Mouse (Mus musculus): Measurements from ENCODE around the gene Rab3d. TPM values are rescaled to one million over a fixed set of nuclear protein-coding genes. Genes with fewer than 3 reads are reported as not detected.

Gene Rab3d
- polyA plus RNA-seq (2015; fragmentation: Nextera tagmentation; extraction: Ambion mirVana), result 21.1 and 23.0 TPM in 2 replicates

GRCm38 (mm10) chr9:21918035-21918592 is at the start of gene Rab3d:
TSS of gene Rab3d (minus strand) at chr9:21918192.
- no peaks in the 10 kb centered on the region for H3K9me3 ChIP-seq
- peaks cover 15% of the 10 kb centered on the region for H3K4me1 ChIP-seq (replicated peaks)
- peak within 1 kb of the TSS; percentile 69 for H3K9ac ChIP-seq
- peak within 1 kb of the TSS; percentile 79 for H3K27ac ChIP-seq (replicated peaks)
- ATAC-seq (ENCODE audit: low FRiP score, low read depth), result peak; percentile 92
- H3K4me3 ChIP-seq, result peak within 1 kb of the TSS; percentile 83
- peaks cover 12% of the 10 kb centered on the region for H3K36me3 ChIP-seq
- WGBS, result 1% methylated on average over 36 of the region's 36 CpGs
- H3K4me2 ChIP-seq, result peak within 1 kb of the TSS; percentile 87
- H3K27me3 ChIP-seq, result no peaks in the 10 kb centered on the region

GRCm38 (mm10) chr9:21963417-21963816 is 45.4 kb upstream of the Rab3d start, which contains the start of gene Epor:
TSS of gene Epor (minus strand) at chr9:21963506.
- Histone ChIP-seq H3K4me1 (replicated peaks) (peaks cover 23% of the 10 kb centered on the region), H3K9ac (no peak within 1 kb of the TSS; the same call in 1 of the 2 replicates), H3K9me3 (no peaks in the 10 kb centered on the region), H3K4me3 (peak within 1 kb of the TSS; percentile 38), H3K4me2 (peak within 1 kb of the TSS; percentile 79), H3K27me3 (peaks cover 52% of the 10 kb centered on the region), H3K36me3 (no peaks in the 10 kb centered on the region), H3K27ac (replicated peaks) (no peak within 1 kb of the TSS)
- whole genome bisulfite sequencing, result 23% methylated on average over 8 of the region's 8 CpGs
- no peak for ATAC-seq (ENCODE audit: low FRiP score, low read depth)

GRCm38 (mm10) chr9:21962416-21963059 is 44.5 kb upstream of the Rab3d start:
- H3K4me3 ChIP-seq, result peak overlapping the region; percentile 38
- peaks cover 52% of the 10 kb centered on the region for H3K27me3 ChIP-seq
- H3K36me3 ChIP-seq, result no peaks in the 10 kb centered on the region
- peak; percentile 54; the same call in 1 of the 2 replicates for ATAC-seq (ENCODE audit: low FRiP score, low read depth)
- no peaks in the 10 kb centered on the region for H3K9me3 ChIP-seq
- H3K4me1 ChIP-seq (replicated peaks), result peaks cover 23% of the 10 kb centered on the region
- peak overlapping the region; percentile 79 for H3K4me2 ChIP-seq
- no peak overlapping the region; the same call in 1 of the 2 replicates for H3K9ac ChIP-seq
- no peak overlapping the region for H3K27ac ChIP-seq (replicated peaks)
- 5% methylated on average over 33 of the region's 34 CpGs for WGBS

GRCm38 (mm10) chr9:21962010-21962409 is 44.0 kb upstream of the Rab3d start:
- H3K36me3 ChIP-seq, result no peaks in the 10 kb centered on the region
- WGBS, result 0% methylated on average over 11 of the region's 15 CpGs
- no peaks in the 10 kb centered on the region for H3K9me3 ChIP-seq
- no peak overlapping the region for H3K27ac ChIP-seq (replicated peaks)
- H3K4me1 ChIP-seq (replicated peaks), result peaks cover 23% of the 10 kb centered on the region
- H3K9ac ChIP-seq, result no peak overlapping the region; the same call in 1 of the 2 replicates
- peak overlapping the region; percentile 79 for H3K4me2 ChIP-seq
- H3K27me3 ChIP-seq, result peaks cover 52% of the 10 kb centered on the region
- ATAC-seq (ENCODE audit: low FRiP score, low read depth), result 0 out of 2 replicates have a peak, but pooled peaks have one; percentile 46
- peak overlapping the region; percentile 38 for H3K4me3 ChIP-seq

GRCm38 (mm10) chr9:21961366-21961980 is 43.5 kb upstream of the Rab3d start:
- WGBS, result 1% methylated on average over 35 of the region's 35 CpGs
- Histone ChIP-seq H3K9me3 (no peaks in the 10 kb centered on the region), H3K4me1 (replicated peaks) (peaks cover 26% of the 10 kb centered on the region), H3K27me3 (peaks cover 52% of the 10 kb centered on the region), H3K4me2 (peak overlapping the region; percentile 79), H3K9ac (no peak overlapping the region), H3K27ac (replicated peaks) (no peak overlapping the region), H3K4me3 (peak overlapping the region; percentile 38), H3K36me3 (no peaks in the 10 kb centered on the region)
- ATAC-seq (ENCODE audit: low FRiP score, low read depth), result no peak

- Histone ChIP-seq H3K27me3 (peaks cover 52% of the 10 kb centered on the region), H3K4me3 (no peak overlapping the region)
- WGBS, result 12% methylated on average over 26 of the region's 26 CpGs
Measured at GRCm38 (mm10) chr9:21960558-21961208, 42.7 kb upstream of the Rab3d start.

GRCm38 (mm10) chr9:21960135-21960534 is 42.1 kb upstream of the Rab3d start:
- Histone ChIP-seq H3K4me3 (no peak overlapping the region), H3K4me2 (no peak overlapping the region), H3K36me3 (no peaks in the 10 kb centered on the region), H3K27ac (replicated peaks) (no peak overlapping the region), H3K4me1 (replicated peaks) (peaks cover 31% of the 10 kb centered on the region), H3K27me3 (peaks cover 52% of the 10 kb centered on the region), H3K9me3 (no peaks in the 10 kb centered on the region), H3K9ac (no peak overlapping the region)
- WGBS, result 54% methylated on average over 9 of the region's 9 CpGs
- ATAC-seq (ENCODE audit: low FRiP score, low read depth), result no peak

More at GRCm38 (mm10) chr9:21960558-21961208, 42.7 kb upstream of the Rab3d start:
- no peaks in the 10 kb centered on the region for H3K36me3 ChIP-seq
- no peak for ATAC-seq (ENCODE audit: low FRiP score, low read depth)
- H3K27ac ChIP-seq (replicated peaks), result no peak overlapping the region
- no peak overlapping the region for H3K9ac ChIP-seq
- peaks cover 29% of the 10 kb centered on the region for H3K4me1 ChIP-seq (replicated peaks)
- H3K4me2 ChIP-seq, result peak overlapping the region; percentile 25; the same call in 1 of the 2 replicates
- no peaks in the 10 kb centered on the region for H3K9me3 ChIP-seq

GRCm38 (mm10) chr9:21959244-21959643 is 41.3 kb upstream of the Rab3d start:
- Histone ChIP-seq H3K4me1 (replicated peaks) (peaks cover 38% of the 10 kb centered on the region), H3K27me3 (peaks cover 52% of the 10 kb centered on the region), H3K27ac (replicated peaks) (no peak overlapping the region), H3K36me3 (no peaks in the 10 kb centered on the region), H3K4me3 (no peak overlapping the region), H3K9ac (no peak overlapping the region), H3K4me2 (no peak overlapping the region), H3K9me3 (no peaks in the 10 kb centered on the region)
- ATAC-seq (ENCODE audit: low FRiP score, low read depth), result no peak
- 81% methylated on average over 7 of the region's 7 CpGs for WGBS

GRCm38 (mm10) chr9:21958372-21958771 is 40.4 kb upstream of the Rab3d start:
- H3K4me1 ChIP-seq (replicated peaks), result peaks cover 44% of the 10 kb centered on the region
- H3K36me3 ChIP-seq, result no peaks in the 10 kb centered on the region
- H3K27me3 ChIP-seq, result peaks cover 44% of the 10 kb centered on the region
- H3K27ac ChIP-seq (replicated peaks), result no peak overlapping the region
- H3K9me3 ChIP-seq, result no peaks in the 10 kb centered on the region
- H3K4me3 ChIP-seq, result no peak overlapping the region
- H3K4me2 ChIP-seq, result no peak overlapping the region
- 88% methylated on average over 5 of the region's 5 CpGs for WGBS
- ATAC-seq (ENCODE audit: low FRiP score, low read depth), result no peak
- no peak overlapping the region for H3K9ac ChIP-seq

- ATAC-seq (ENCODE audit: low FRiP score, low read depth), result peak; percentile 98
- Histone ChIP-seq H3K4me3 (peak within 1 kb of the TSS; percentile 77), H3K4me2 (peak within 1 kb of the TSS; percentile 65), H3K4me1 (replicated peaks) (peaks cover 28% of the 10 kb centered on the region), H3K27me3 (peaks cover 19% of the 10 kb centered on the region), H3K27ac (replicated peaks) (peak within 1 kb of the TSS; percentile 99), H3K9me3 (no peaks in the 10 kb centered on the region), H3K36me3 (no peaks in the 10 kb centered on the region), H3K9ac (peak within 1 kb of the TSS; percentile 84)
- WGBS, result under 1% methylated on average over 50 of the region's 54 CpGs
Measured at GRCm38 (mm10) chr9:21955570-21956281, 37.7 kb upstream of the Rab3d start, which contains the start of gene Swsap1. TSS of gene Swsap1 (plus strand) at chr9:21955755.

- Histone ChIP-seq H3K27me3 (peaks cover 14% of the 10 kb centered on the region), H3K36me3 (no peaks in the 10 kb centered on the region), H3K4me2 (peak overlapping the region; percentile 65), H3K4me3 (peak overlapping the region; percentile 77), H3K9ac (peak overlapping the region; percentile 84; the same call in 1 of the 2 replicates), H3K27ac (replicated peaks) (peak overlapping the region; percentile 99), H3K9me3 (no peaks in the 10 kb centered on the region), H3K4me1 (replicated peaks) (peaks cover 26% of the 10 kb centered on the region)
- WGBS, result 3% methylated on average over 18 of the region's 18 CpGs
- ATAC-seq (ENCODE audit: low FRiP score, low read depth), result peak; percentile 59
Measured at GRCm38 (mm10) chr9:21955225-21955569, 37.2 kb upstream of the Rab3d start.

All from hindbrain, embryonic 15.5 days (tissue).